Mouse (Mus musculus) frontal cortex, postnatal 14 days (tissue): ENCODE measurements around the gene Gbgt1.

Experiments used
- DNase-seq, 2 experiments: peaks; one replicate each; pipeline ENCODE4 v3.0.0; 2022; ENCODE audit warnings: low spot score in 2 of 2

Gbgt1 gene

DNA sequence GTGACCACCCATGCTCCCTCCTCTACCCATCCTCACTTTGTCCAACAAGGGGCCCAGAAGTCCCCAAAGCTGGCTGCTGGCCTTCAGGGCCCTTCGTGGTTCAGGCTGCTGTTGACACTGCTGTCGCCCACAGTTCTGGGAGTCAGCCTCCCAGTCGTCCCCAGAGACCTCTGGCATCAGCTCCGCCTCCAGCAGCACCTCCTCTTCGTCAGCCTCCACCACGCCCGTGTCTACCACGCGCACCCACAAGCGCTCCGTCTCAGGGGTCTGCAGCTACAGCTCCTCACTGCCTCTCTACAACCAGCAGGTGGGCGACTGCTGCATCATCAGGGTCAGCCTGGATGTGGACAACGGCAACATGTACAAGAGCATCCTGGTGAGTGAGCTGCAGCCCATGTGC is 52.5 kb downstream of the Gbgt1 start:
- no peak for DNase-seq

DNA sequence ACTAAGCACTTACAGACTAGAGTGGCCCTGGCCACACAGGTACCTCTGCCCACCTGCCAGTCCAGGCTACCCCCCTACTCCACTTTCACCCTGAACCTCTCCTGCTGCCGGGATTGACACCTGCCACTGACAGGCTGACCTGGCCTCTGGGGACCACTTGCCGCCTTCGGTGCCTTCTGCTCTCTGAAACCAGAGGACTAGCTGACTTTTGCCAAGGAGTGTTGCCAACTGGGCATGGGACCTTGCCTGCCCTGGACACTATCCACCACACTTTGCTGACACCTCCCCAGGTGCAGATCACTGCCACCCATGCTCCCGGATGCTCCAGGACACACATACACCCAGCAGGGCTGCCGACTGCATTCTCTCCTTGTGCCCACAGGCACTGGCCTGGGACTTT is 55.6 kb downstream of the Gbgt1 start:
- no peak for DNase-seq
